Mouse (Mus musculus): ENCODE results near the gene Capn3. TPM values are rescaled to one million over a fixed set of nuclear protein-coding genes. Genes with fewer than 3 reads are reported as not detected.
A peak's percentile ranks its signal among the peaks of the same experiment; 100 is the strongest.

Gene Capn3
- polyA plus RNA-seq, 1 experiment from 2014 or later, result 2.3 TPM

- no peak for DNase-seq (ENCODE audit: low spot score)
- H3K36me3 ChIP-seq (ENCODE audit: control insufficient read depth, insufficient read depth, low read length), result peaks cover 95% of the 10 kb centered on the region
- no peak overlapping the region for H3K9ac ChIP-seq (ENCODE audit: low read length)
- no peak overlapping the region for H3K4me2 ChIP-seq (ENCODE audit: low read length)
- no peaks in the 10 kb centered on the region for H3K27me3 ChIP-seq (replicated peaks; ENCODE audit: control insufficient read depth, insufficient read depth, low read length)
- ATAC-seq (replicated peaks; ENCODE audit: low FRiP score, low TSS enrichment, low read depth), result no peak
- H3K27ac ChIP-seq (ENCODE audit: low read depth), result no peak overlapping the region
- no peaks in the 10 kb centered on the region for H3K4me1 ChIP-seq (replicated peaks; ENCODE audit: control insufficient read depth, insufficient read depth, low read length)
- H3K9me3 ChIP-seq (ENCODE audit: control insufficient read depth, low read length), result no peaks in the 10 kb centered on the region
- no peak overlapping the region for H3K4me3 ChIP-seq (ENCODE audit: low read depth, low read length)
- WGBS, result 87% methylated on average over 5 of the region's 5 CpGs
These were observed 62.9 kb downstream of the Capn3 start for GRCm38 (mm10) chr2:120518547-120519210.

GRCm38 (mm10) chr2:120526771-120527170 lies 71.0 kb downstream of the Capn3 start:
- Histone ChIP-seq H3K27me3 (replicated peaks; ENCODE audit: control insufficient read depth, insufficient read depth, low read length) (no peaks in the 10 kb centered on the region), H3K27ac (ENCODE audit: low read depth) (no peak overlapping the region), H3K36me3 (ENCODE audit: control insufficient read depth, insufficient read depth, low read length) (peaks cover 93% of the 10 kb centered on the region), H3K4me1 (replicated peaks; ENCODE audit: control insufficient read depth, insufficient read depth, low read length) (no peaks in the 10 kb centered on the region), H3K4me2 (ENCODE audit: low read length) (no peak overlapping the region), H3K4me3 (ENCODE audit: low read depth, low read length) (no peak overlapping the region), H3K9ac (ENCODE audit: low read length) (no peak overlapping the region), H3K9me3 (ENCODE audit: control insufficient read depth, low read length) (no peaks in the 10 kb centered on the region)
- WGBS, result 90% methylated on average over 5 of the region's 5 CpGs
- ATAC-seq (replicated peaks; ENCODE audit: low FRiP score, low TSS enrichment, low read depth) (no peak), DNase-seq (ENCODE audit: low spot score) (no peak)

- no peaks in the 10 kb centered on the region for H3K27me3 ChIP-seq (replicated peaks; ENCODE audit: control insufficient read depth, insufficient read depth, low read length)
- no peak overlapping the region for H3K4me2 ChIP-seq (ENCODE audit: low read length)
- H3K36me3 ChIP-seq (ENCODE audit: control insufficient read depth, insufficient read depth, low read length), result peaks cover 90% of the 10 kb centered on the region
- H3K9me3 ChIP-seq (ENCODE audit: control insufficient read depth, low read length), result no peaks in the 10 kb centered on the region
- DNase-seq (ENCODE audit: low spot score) (no peak), ATAC-seq (replicated peaks; ENCODE audit: low FRiP score, low TSS enrichment, low read depth) (no peak)
- H3K27ac ChIP-seq (ENCODE audit: low read depth), result no peak overlapping the region
- no peak overlapping the region for H3K4me3 ChIP-seq (ENCODE audit: low read depth, low read length)
- no peaks in the 10 kb centered on the region for H3K4me1 ChIP-seq (replicated peaks; ENCODE audit: control insufficient read depth, insufficient read depth, low read length)
- no peak overlapping the region for H3K9ac ChIP-seq (ENCODE audit: low read length)
These were observed 73.7 kb downstream of the Capn3 start for GRCm38 (mm10) chr2:120529531-120529930.

GRCm38 (mm10) chr2:120531223-120531622 lies 75.4 kb downstream of the Capn3 start:
- Histone ChIP-seq H3K27ac (ENCODE audit: low read depth) (no peak overlapping the region), H3K9me3 (ENCODE audit: control insufficient read depth, low read length) (no peaks in the 10 kb centered on the region), H3K4me3 (ENCODE audit: low read depth, low read length) (no peak overlapping the region), H3K36me3 (ENCODE audit: control insufficient read depth, insufficient read depth, low read length) (peaks cover 83% of the 10 kb centered on the region), H3K4me2 (ENCODE audit: low read length) (no peak overlapping the region), H3K27me3 (replicated peaks; ENCODE audit: control insufficient read depth, insufficient read depth, low read length) (no peaks in the 10 kb centered on the region), H3K9ac (ENCODE audit: low read length) (no peak overlapping the region), H3K4me1 (replicated peaks; ENCODE audit: control insufficient read depth, insufficient read depth, low read length) (no peaks in the 10 kb centered on the region)
- ATAC-seq (replicated peaks; ENCODE audit: low FRiP score, low TSS enrichment, low read depth) (no peak), DNase-seq (ENCODE audit: low spot score) (no peak)
- 92% methylated on average over 4 of the region's 4 CpGs for WGBS

- H3K27me3 ChIP-seq (replicated peaks; ENCODE audit: control insufficient read depth, insufficient read depth, low read length), result no peaks in the 10 kb centered on the region
- peak overlapping the region; percentile 10 for H3K27ac ChIP-seq (ENCODE audit: low read depth)
- no peak overlapping the region for H3K4me3 ChIP-seq (ENCODE audit: low read depth, low read length)
- H3K9me3 ChIP-seq (ENCODE audit: control insufficient read depth, low read length), result no peaks in the 10 kb centered on the region
- DNase-seq (ENCODE audit: low spot score) (no peak), ATAC-seq (replicated peaks; ENCODE audit: low FRiP score, low TSS enrichment, low read depth) (0 out of 2 replicates have a peak, but pooled peaks have one; percentile 40)
- H3K9ac ChIP-seq (ENCODE audit: low read length), result no peak overlapping the region
- WGBS, result 64% methylated on average over 3 of the region's 3 CpGs
- peaks cover 9% of the 10 kb centered on the region; the same call in 1 of the 2 replicates for H3K4me1 ChIP-seq (replicated peaks; ENCODE audit: control insufficient read depth, insufficient read depth, low read length)
- peak overlapping the region; percentile 33 for H3K4me2 ChIP-seq (ENCODE audit: low read length)
- peaks cover 23% of the 10 kb centered on the region for H3K36me3 ChIP-seq (ENCODE audit: control insufficient read depth, insufficient read depth, low read length)
These were observed 83.5 kb downstream of the Capn3 start for GRCm38 (mm10) chr2:120539333-120539732.

- ATAC-seq (replicated peaks; ENCODE audit: low FRiP score, low TSS enrichment, low read depth) (peak; percentile 85), DNase-seq (ENCODE audit: low spot score) (peak; percentile 65)
- Histone ChIP-seq H3K4me2 (ENCODE audit: low read length) (peak overlapping the region; percentile 33), H3K27me3 (replicated peaks; ENCODE audit: control insufficient read depth, insufficient read depth, low read length) (no peaks in the 10 kb centered on the region), H3K9ac (ENCODE audit: low read length) (no peak overlapping the region), H3K4me1 (replicated peaks; ENCODE audit: control insufficient read depth, insufficient read depth, low read length) (peaks cover 9% of the 10 kb centered on the region; the same call in 1 of the 2 replicates), H3K9me3 (ENCODE audit: control insufficient read depth, low read length) (no peaks in the 10 kb centered on the region), H3K4me3 (ENCODE audit: low read depth, low read length) (no peak overlapping the region), H3K27ac (ENCODE audit: low read depth) (peak overlapping the region; percentile 64), H3K36me3 (ENCODE audit: control insufficient read depth, insufficient read depth, low read length) (peaks cover 20% of the 10 kb centered on the region)
- 20% methylated on average over 1 of the region's 1 CpGs for WGBS
These were observed 84.0 kb downstream of the Capn3 start for GRCm38 (mm10) chr2:120539778-120540208.

GRCm38 (mm10) chr2:120544732-120545131 lies 88.9 kb downstream of the Capn3 start:
- Histone ChIP-seq H3K9ac (ENCODE audit: low read length) (no peak overlapping the region), H3K9me3 (ENCODE audit: control insufficient read depth, low read length) (no peaks in the 10 kb centered on the region), H3K36me3 (ENCODE audit: control insufficient read depth, insufficient read depth, low read length) (peaks cover 34% of the 10 kb centered on the region), H3K4me3 (ENCODE audit: low read depth, low read length) (no peak overlapping the region), H3K4me1 (replicated peaks; ENCODE audit: control insufficient read depth, insufficient read depth, low read length) (peaks cover 9% of the 10 kb centered on the region; the same call in 1 of the 2 replicates), H3K4me2 (ENCODE audit: low read length) (no peak overlapping the region), H3K27ac (ENCODE audit: low read depth) (no peak overlapping the region), H3K27me3 (replicated peaks; ENCODE audit: control insufficient read depth, insufficient read depth, low read length) (no peaks in the 10 kb centered on the region)
- 93% methylated on average over 2 of the region's 2 CpGs for WGBS
- DNase-seq (ENCODE audit: low spot score), result no peak
- ATAC-seq (replicated peaks; ENCODE audit: low FRiP score, low TSS enrichment, low read depth), result no peak
